Comparison of ENCODE assay signal across 8 mouse cellular contexts in genomic region chr3:152209177-152209966, GRCm38 (mm10). TPM values are rescaled to one million over a fixed set of nuclear protein-coding genes. Genes with fewer than 3 reads are reported as not detected.
DNase-seq lines count a peak whose midpoint lies in the region; ATAC-seq and TF ChIP-seq lines count a peak whose summit lies in the region.

No protein-coding gene starts in this region.

- H3K36me3 ChIP-seq in kidney, postnatal 0 days (ENCODE audit: insufficient read depth, low read length), result no peaks in the 10 kb centered on the region
- H3K36me3 ChIP-seq in midbrain, embryonic 10.5 days, result peaks cover 34% of the 10 kb centered on the region

- peaks cover 21% of the 10 kb centered on the region for H3K4me1 ChIP-seq in kidney, postnatal 0 days (replicated peaks; ENCODE audit: insufficient read depth, low read length)
- peaks cover 35% of the 10 kb centered on the region for H3K4me1 ChIP-seq in midbrain, embryonic 10.5 days

- no peak for TF ChIP-seq CTCF in kidney, postnatal 0 days (IDR thresholded peaks at IDR 0.05; ENCODE audit: low read depth)

- DNase-seq in retina, postnatal 1 day, result peak; percentile 74
- DNase-seq in retina, embryonic 14.5 days (ENCODE audit: low spot score), result no peak
- peak; percentile 76 for DNase-seq in adipocyte (ENCODE audit: low spot score)
- DNase-seq in forelimb bud, embryonic 11.5 days (ENCODE audit: low read depth, low spot score), result peak; percentile 50
- DNase-seq in kidney, postnatal 0 days (ENCODE audit: low spot score), result peak; percentile 64
- DNase-seq in midbrain, embryonic 10.5 days (ENCODE audit: low spot score), result no peak
- DNase-seq in frontal cortex, postnatal 10 days (ENCODE audit: low spot score in 2 of 2), result no peak
- DNase-seq in thymus, postnatal 25 days, result no peak

- no peaks in the 10 kb centered on the region for H3K9me3 ChIP-seq in kidney, postnatal 0 days (replicated peaks; ENCODE audit: low read length)
- H3K9me3 ChIP-seq in midbrain, embryonic 10.5 days (replicated peaks), result no peaks in the 10 kb centered on the region

- H3K4me3 ChIP-seq in kidney, postnatal 0 days (replicated peaks; ENCODE audit: low read depth, low read length), result peak overlapping the region; percentile 94
- H3K4me3 ChIP-seq in midbrain, embryonic 10.5 days, result peak overlapping the region; percentile 74

- H3K9ac ChIP-seq in kidney, postnatal 0 days (ENCODE audit: low read depth, low read length), result peak overlapping the region; percentile 98

- H3K27ac ChIP-seq in kidney, postnatal 0 days, result peak overlapping the region; percentile 99
- peak overlapping the region; percentile 98 for H3K27ac ChIP-seq in midbrain, embryonic 10.5 days (replicated peaks)

- 3% methylated on average over 25 of the region's 25 CpGs for WGBS in kidney, postnatal 0 days
- 9% methylated on average over 25 of the region's 25 CpGs for WGBS in midbrain, embryonic 10.5 days

- H3K27me3 ChIP-seq in kidney, postnatal 0 days (ENCODE audit: insufficient read depth, low read length), result no peaks in the 10 kb centered on the region
- H3K27me3 ChIP-seq in midbrain, embryonic 10.5 days (ENCODE audit: low read depth, poor library complexity, severe bottlenecking), result no peaks in the 10 kb centered on the region

- H3K4me2 ChIP-seq in kidney, postnatal 0 days (ENCODE audit: low read length), result peak overlapping the region; percentile 82

- peak; percentile 37 for ATAC-seq in kidney, postnatal 0 days (replicated peaks; ENCODE audit: low FRiP score, low read depth)

RNA-seq across cellular contexts. Expression of gene Dnajb4, which starts 0.7 kb away (rescaled TPM):
- polyA plus RNA-seq in kidney, postnatal 0 days (2015; fragmentation: Nextera tagmentation; extraction: Ambion mirVana), result 32.5 and 34.9 TPM in 2 replicates
- polyA plus RNA-seq in midbrain, embryonic 10.5 days (2016; fragmentation: Nextera tagmentation; extraction: Ambion mirVana), result 20.1 and 22.6 TPM in 2 replicates

RNA-seq across cellular contexts. Expression of gene Fubp1, which starts 0.8 kb away (rescaled TPM):
- polyA plus RNA-seq in kidney, postnatal 0 days (2015; fragmentation: Nextera tagmentation; extraction: Ambion mirVana), result 178 and 189 TPM in 2 replicates
- 411 and 422 TPM in 2 replicates for polyA plus RNA-seq in midbrain, embryonic 10.5 days (2016; fragmentation: Nextera tagmentation; extraction: Ambion mirVana)

RNA-seq across cellular contexts. Expression of gene Gipc2, which starts 43.3 kb away (rescaled TPM):
- 74.1 and 84.5 TPM in 2 replicates for polyA plus RNA-seq in kidney, postnatal 0 days (2015; fragmentation: Nextera tagmentation; extraction: Ambion mirVana)
- 0.95 and 1.5 TPM in 2 replicates for polyA plus RNA-seq in midbrain, embryonic 10.5 days (2016; fragmentation: Nextera tagmentation; extraction: Ambion mirVana)

RNA-seq across cellular contexts. Expression of gene Nexn, which starts 56.8 kb away (rescaled TPM):
- 15.8 and 18.1 TPM in 2 replicates for polyA plus RNA-seq in kidney, postnatal 0 days (2015; fragmentation: Nextera tagmentation; extraction: Ambion mirVana)
- polyA plus RNA-seq in midbrain, embryonic 10.5 days (2016; fragmentation: Nextera tagmentation; extraction: Ambion mirVana), result 3.0 and 4.5 TPM in 2 replicates

Comparison
In these comparisons a context has a peak if more than half of its experiments do, and no peak if none do; other contexts are left out.
1. DNase-seq: peak in retina, postnatal 1 day (single experiment), adipocyte (single experiment), forelimb bud, embryonic 11.5 days (single experiment) and kidney, postnatal 0 days (single experiment); none in retina, embryonic 14.5 days (single experiment), midbrain, embryonic 10.5 days (single experiment), frontal cortex, postnatal 10 days (0 of 2) and thymus, postnatal 25 days (single experiment).
2. RNA of gene Gipc2, which starts 43.3 kb away (polyA plus RNA-seq): 74.1 to 84.5 TPM in kidney, postnatal 0 days; 0.95 to 1.5 TPM in midbrain, embryonic 10.5 days; every median in the first group is over 10 times any median in the second.